Mouse (Mus musculus): Measurements from ENCODE around the gene Actr8. TPM values are rescaled to one million over a fixed set of nuclear protein-coding genes. Genes with fewer than 3 reads are reported as not detected.

Actr8 gene
- total RNA-seq, 2 experiments from 2014 or later: 86.9 to 91.1 TPM

- Histone ChIP-seq H3K4me3 (peak within 1 kb of the TSS; percentile 73), H3K27ac (peak within 1 kb of the TSS; percentile 98)
- intact Hi-C loops (cut with DNase I): no loop called here
- TF ChIP-seq CTCF (IDR thresholded peaks at IDR 0.05): no peak
- peak; percentile 88 to 94 for DNase-seq (ENCODE audit: extremely low spot score in 1 of 2, low spot score in 2 of 2)
Measured at GRCm38 (mm10) chr14:29968075-29968821, 9.9 kb upstream of the Actr8 start, which contains the start of gene Selenok. TSS of gene Selenok (plus strand) at chr14:29968308.

DNA sequence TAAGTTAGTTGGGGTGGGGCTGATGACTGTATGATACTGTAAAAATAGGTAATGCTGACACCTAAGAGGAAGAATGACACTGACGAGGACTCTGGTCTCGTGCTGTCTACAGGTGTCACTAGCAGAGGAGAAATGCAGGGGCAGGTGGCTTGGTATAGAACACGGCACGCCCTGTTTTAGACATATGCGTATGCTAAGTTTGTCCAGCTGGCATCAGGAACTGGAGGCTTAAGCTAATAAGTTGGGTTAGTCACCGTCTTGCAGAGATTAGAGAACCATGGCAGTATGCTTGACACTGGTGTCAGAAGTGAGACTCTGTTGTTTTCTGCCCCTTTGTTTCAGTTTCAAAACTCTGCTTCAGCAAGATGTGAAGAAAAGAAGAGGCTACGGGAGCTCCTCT, 6.7 kb upstream of the Actr8 start:
- no peak overlapping the region for H3K4me3 ChIP-seq
- no peak for DNase-seq (ENCODE audit: extremely low spot score in 1 of 2, low spot score in 2 of 2)
- intact Hi-C loops (cut with DNase I): loop anchor here (10.0 kb wide), 1 partner anchor 503 kb away; the partner anchor contains the start of gene Dcp1a
- H3K27ac ChIP-seq: no peak overlapping the region
- TF ChIP-seq CTCF (IDR thresholded peaks at IDR 0.05): no peak

- intact Hi-C loops (cut with DNase I): loop anchor here (10.0 kb wide), 1 partner anchor 503 kb away; the partner anchor contains the start of gene Dcp1a
- no peak for DNase-seq (ENCODE audit: extremely low spot score in 1 of 2, low spot score in 2 of 2)
- H3K4me3 ChIP-seq: no peak overlapping the region
- TF ChIP-seq CTCF (IDR thresholded peaks at IDR 0.05): no peak
- H3K27ac ChIP-seq: no peak overlapping the region
Measured at GRCm38 (mm10) chr14:29971993-29972392, 6.1 kb upstream of the Actr8 start.

GRCm38 (mm10) chr14:29976927-29977326, 1.2 kb upstream of the Actr8 start:
- no peak for TF ChIP-seq CTCF (IDR thresholded peaks at IDR 0.05)
- H3K4me3 ChIP-seq: no peak overlapping the region
- H3K27ac ChIP-seq: no peak overlapping the region
- no peak for DNase-seq (ENCODE audit: extremely low spot score in 1 of 2, low spot score in 2 of 2)
- intact Hi-C loops (cut with DNase I): loop anchor here (10.0 kb wide), 1 partner anchor 498 kb away; the partner anchor contains the start of gene Dcp1a

GRCm38 (mm10) chr14:29980447-29981205, 2.5 kb downstream of the Actr8 start:
- peak; percentile 24 for TF ChIP-seq CTCF (IDR thresholded peaks at IDR 0.05)
- Histone ChIP-seq H3K27ac (no peak overlapping the region), H3K4me3 (no peak overlapping the region)
- intact Hi-C loops (cut with DNase I): no loop called here
- no peak for DNase-seq (ENCODE audit: extremely low spot score in 1 of 2, low spot score in 2 of 2)

- DNase-seq (ENCODE audit: extremely low spot score in 1 of 2, low spot score in 2 of 2): no peak
- intact Hi-C loops (cut with DNase I): no loop called here
- no peak for TF ChIP-seq CTCF (IDR thresholded peaks at IDR 0.05)
Measured at GRCm38 (mm10) chr14:29986096-29986495, 8.0 kb downstream of the Actr8 start.

DNA sequence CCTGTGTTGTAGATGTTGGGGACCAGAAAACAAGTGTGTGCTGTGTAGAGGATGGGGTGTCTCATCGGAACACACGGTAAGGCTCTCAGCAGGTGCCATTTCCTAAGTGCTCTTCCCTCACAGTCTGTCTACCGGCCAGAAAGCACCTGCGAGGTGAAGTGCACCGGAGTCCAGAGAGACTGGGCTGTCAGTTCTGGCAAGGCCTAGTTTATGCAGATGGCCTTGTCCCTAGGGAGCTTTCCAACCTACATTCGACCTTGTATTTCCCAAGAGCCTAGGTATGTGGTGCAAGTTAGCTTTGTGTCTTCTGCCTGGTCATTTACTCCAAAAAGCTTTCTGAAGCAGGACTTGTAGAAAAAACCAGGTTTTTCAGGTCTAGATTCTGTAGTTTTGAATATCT, 9.1 kb downstream of the Actr8 start:
- intact Hi-C loops (cut with DNase I): no loop called here
- DNase-seq (ENCODE audit: extremely low spot score in 1 of 2, low spot score in 2 of 2): no peak
- Histone ChIP-seq H3K27ac (no peak overlapping the region), H3K4me3 (no peak overlapping the region)
- no peak for TF ChIP-seq CTCF (IDR thresholded peaks at IDR 0.05)

More at GRCm38 (mm10) chr14:29986096-29986495, 8.0 kb downstream of the Actr8 start:
- H3K27ac ChIP-seq: no peak overlapping the region
- no peak overlapping the region for H3K4me3 ChIP-seq

GRCm38 (mm10) chr14:29987739-29988138, 9.6 kb downstream of the Actr8 start:
- no peak for DNase-seq (ENCODE audit: extremely low spot score in 1 of 2, low spot score in 2 of 2)
- no peak for TF ChIP-seq CTCF (IDR thresholded peaks at IDR 0.05)
- intact Hi-C loops (cut with DNase I): no loop called here
- H3K27ac ChIP-seq: no peak overlapping the region
- H3K4me3 ChIP-seq: no peak overlapping the region

DNA sequence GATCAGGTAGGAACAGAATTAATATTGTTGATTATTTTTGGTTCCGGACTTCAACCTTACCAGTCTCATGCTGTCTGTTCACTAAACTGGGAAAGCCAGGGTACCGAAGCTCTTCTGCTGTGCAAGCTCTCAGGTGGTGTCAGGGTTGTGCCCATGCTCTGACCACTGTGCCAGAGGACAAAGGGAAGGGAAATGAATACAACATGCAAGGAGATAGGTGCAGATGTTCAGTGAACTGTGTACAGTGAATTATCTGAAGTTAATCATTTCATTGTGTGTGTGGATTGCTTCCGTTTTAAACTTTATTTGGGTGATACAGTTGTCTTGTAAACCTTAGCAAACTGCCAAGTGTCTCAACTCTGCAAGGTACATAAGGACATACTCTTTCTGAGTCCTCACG, 10.2 kb downstream of the Actr8 start:
- intact Hi-C loops (cut with DNase I): no loop called here

GRCm38 (mm10) chr14:29994976-29995375, 16.8 kb downstream of the Actr8 start:
- intact Hi-C loops (cut with DNase I): loop anchor here (10.0 kb wide), 1 partner anchor 520 kb away; no protein-coding TSS in a partner anchor
- no peak for TF ChIP-seq CTCF (IDR thresholded peaks at IDR 0.05)

More for the DNA sequence above, 10.2 kb downstream of the Actr8 start:
- no peak overlapping the region for H3K27ac ChIP-seq
- TF ChIP-seq CTCF (IDR thresholded peaks at IDR 0.05): no peak
- DNase-seq (ENCODE audit: extremely low spot score in 1 of 2, low spot score in 2 of 2): no peak
- H3K4me3 ChIP-seq: no peak overlapping the region

DNA sequence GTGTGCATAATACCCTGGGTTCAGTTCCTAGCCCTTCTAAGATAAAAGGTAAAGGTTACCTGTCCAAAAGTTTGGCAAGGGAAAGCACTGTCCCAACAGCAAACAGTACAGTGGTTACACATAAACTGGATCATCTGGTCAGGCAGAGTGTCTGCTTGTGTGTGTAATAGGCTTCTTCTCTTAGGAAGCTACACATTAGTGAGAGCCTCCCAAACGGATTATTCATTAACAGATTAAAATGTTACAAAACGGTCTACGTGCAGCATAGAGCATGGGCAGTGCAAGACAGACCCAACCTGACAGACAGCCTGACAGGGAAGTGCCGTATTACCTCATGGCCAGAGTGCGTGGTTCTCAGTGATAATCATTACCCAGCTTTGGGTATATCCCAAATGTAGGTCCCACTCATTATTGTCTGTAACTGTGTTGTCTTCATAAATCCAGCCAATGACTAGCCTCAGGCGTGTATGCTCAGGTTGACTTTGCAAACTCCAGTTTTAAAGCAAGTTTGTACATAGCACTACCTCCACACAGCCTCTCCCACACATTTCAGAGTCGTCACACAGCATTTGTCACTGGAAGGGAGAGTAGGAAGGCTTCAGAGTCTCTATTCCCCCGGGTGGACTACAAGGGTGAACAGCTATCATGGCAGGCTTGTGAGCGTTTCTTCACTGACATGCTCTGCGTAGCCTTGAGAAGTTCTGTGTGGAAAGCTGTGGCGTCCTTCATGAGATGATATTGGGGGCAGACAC, 18.0 kb downstream of the Actr8 start:
- Histone ChIP-seq H3K4me3 (no peak overlapping the region), H3K27ac (no peak overlapping the region)
- no peak for DNase-seq (ENCODE audit: extremely low spot score in 1 of 2, low spot score in 2 of 2)
- intact Hi-C loops (cut with DNase I): loop anchor here (10.0 kb wide), 1 partner anchor 519 kb away; no protein-coding TSS in a partner anchor
- no peak for TF ChIP-seq CTCF (IDR thresholded peaks at IDR 0.05)

More at GRCm38 (mm10) chr14:29994976-29995375, 16.8 kb downstream of the Actr8 start:
- Histone ChIP-seq H3K27ac (no peak overlapping the region), H3K4me3 (no peak overlapping the region)
- DNase-seq (ENCODE audit: extremely low spot score in 1 of 2, low spot score in 2 of 2): no peak
